Mouse (Mus musculus): ENCODE measurements around the gene Brpf3.

- TF ChIP-seq CTCF (IDR thresholded peaks at IDR 0.05) (no peak), EP300 (IDR thresholded peaks at IDR 0.05) (no peak)
These were observed 44.4 kb upstream of the Brpf3 start for GRCm38 (mm10) chr17:28756447-28756846.
